Mouse (Mus musculus) retina, adult 2 months (tissue): ENCODE results near the gene Cacna2d1.

Source experiments
- DNase-seq: peaks from one replicate; pipeline ENCODE4 v3.0.0-alpha.2; 2012; ENCODE audit warnings: low read depth, low spot score

The Cacna2d1 gene

DNA sequence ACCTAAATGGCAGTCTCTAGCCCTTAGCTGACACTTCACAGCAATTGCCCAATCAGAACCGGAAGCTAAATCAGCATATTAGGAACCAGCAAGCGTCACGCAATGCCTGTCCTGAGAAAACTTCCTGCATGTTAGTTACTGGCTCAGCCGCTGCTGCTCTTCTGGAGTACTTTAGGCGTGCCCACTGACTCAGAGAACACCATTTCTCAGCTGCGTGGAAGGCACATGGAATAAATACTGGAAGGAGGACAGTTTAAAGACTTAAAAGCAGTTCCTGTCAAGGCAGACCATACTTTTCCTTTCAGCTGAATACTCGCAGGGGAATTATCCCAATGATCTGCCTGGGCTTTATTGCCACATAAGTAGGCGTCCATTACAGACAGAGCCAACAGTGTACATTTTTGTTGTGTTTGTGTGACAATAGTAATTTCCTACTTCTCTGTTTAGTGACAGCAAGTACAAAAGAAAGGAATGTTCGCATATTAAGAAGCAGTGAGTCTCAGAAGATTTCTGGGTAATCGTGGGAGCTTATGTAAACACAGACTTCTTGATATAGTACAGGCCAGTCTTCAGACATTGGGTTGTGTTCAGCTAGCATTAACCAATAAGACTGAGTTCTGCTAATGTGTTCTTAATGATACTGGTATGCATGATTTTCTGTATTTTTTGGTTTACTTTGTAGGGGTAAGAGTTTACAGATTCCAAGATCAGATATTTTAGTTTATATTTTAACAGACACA, 113.1 kb downstream of the Cacna2d1 start:
- no peak for DNase-seq

DNA sequence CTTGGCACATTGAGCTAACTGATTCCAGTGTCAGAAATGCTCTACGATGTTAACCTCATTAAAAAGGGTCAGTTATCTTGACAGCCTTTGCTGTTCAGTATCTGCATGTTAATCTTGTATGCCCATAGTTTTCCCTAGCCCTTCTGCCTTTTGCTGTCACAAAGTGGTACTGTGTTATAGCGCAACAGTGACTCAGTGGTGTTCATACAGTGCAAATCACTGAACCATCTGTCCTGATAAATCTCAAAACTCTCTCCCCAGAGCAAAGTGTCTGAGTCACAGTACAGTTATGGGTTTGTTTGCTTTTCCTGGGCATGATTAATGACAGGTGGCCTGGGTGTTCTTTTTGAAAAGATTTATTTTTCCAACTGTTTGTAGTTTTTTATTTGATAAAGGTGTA, 122.3 kb downstream of the Cacna2d1 start:
- no peak for DNase-seq

DNA sequence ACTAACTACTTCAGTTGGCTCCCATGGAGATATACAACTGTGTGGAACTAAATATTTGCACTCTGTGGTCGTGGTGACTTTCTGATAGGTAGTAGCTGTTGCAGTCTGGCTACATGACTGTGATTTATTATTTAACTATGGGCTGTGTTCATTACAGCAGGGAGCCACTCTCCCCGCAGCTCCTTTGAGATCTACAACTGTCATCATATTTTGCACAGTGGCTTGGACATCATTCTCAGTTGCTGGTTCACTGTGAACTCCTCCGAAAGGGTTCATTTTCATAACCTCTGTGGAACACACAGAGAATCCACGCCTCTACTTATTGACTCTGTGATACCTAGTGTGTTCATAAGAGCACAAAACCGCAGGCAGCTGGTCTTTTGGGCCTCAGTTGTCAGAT, 128.3 kb downstream of the Cacna2d1 start:
- no peak for DNase-seq

DNA sequence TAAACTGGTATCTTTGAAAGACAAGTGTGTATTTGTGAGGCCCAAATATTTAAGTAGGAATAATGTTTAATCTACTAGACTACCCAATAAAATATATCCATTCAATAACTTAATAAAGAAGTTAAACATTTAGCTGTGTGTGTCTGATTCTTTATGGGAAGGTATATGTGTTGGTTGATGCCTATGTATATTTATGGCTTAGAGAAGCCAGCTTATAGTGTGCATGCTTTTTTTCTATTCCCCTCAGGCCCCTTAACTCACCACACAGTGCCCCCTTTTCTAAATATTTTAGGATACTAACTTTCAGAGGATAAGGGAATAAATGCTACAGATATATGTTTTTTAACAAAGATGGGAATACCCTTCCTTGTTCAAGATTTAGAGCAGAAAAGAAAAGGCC, 128.8 kb downstream of the Cacna2d1 start:
- DNase-seq: no peak

DNA sequence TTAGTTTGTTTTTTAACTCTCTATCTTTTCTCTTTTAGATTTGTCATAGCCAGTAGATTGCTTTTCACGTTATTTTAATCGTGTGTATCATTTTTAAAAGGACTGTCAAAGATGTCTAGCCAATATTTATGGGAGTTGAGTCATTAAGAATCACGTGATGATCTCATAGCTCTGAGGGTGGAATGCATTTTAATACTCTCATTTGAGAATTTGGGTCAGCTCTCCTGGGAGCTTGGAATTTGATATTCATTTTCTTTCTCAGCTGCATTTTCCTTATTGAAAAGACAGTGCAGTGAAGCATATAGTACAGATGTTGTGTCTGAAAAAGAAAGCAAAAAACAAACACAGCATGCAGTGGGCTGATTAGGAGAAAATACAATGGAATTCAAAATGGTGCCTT, 129.5 kb downstream of the Cacna2d1 start:
- DNase-seq: no peak

DNA sequence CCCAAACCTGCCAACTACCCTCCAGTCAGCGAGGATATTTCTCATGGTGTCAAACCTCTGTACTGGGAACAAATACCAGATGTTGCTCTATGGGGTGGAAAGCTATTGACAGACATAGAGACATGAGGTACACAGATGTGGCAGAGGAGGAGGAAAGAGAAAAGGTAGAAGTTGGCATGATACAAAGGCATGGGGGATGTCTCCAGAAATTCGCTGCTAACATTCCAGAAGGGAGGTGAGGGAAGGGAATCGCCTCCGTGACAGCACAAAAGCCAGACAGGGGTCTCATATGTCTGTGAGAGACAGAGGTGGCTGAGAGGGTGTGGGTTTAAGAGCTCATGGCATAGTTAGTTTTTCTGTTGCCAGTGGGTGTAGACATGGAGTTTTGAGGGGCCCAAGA, 131.3 kb downstream of the Cacna2d1 start:
- no peak for DNase-seq

DNA sequence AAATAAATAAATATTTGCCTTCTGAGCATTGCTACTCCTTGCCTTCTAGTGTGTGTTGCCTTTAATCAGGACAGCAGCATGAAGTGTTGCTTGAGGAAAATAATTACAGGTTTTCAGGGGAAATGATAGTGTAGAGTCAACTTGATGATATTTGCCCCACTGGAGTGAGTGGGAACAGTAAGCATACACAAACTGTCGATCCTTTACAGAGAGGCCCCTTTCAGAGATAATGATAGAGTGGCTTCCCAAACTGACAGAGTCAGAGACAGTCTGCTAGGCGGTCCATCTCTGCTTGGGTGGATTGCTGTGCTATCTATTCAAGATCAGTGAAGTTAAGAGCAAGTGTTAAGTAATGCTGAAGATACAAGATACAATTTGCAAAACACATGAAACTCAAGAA, 147.8 kb downstream of the Cacna2d1 start:
- no peak for DNase-seq

DNA sequence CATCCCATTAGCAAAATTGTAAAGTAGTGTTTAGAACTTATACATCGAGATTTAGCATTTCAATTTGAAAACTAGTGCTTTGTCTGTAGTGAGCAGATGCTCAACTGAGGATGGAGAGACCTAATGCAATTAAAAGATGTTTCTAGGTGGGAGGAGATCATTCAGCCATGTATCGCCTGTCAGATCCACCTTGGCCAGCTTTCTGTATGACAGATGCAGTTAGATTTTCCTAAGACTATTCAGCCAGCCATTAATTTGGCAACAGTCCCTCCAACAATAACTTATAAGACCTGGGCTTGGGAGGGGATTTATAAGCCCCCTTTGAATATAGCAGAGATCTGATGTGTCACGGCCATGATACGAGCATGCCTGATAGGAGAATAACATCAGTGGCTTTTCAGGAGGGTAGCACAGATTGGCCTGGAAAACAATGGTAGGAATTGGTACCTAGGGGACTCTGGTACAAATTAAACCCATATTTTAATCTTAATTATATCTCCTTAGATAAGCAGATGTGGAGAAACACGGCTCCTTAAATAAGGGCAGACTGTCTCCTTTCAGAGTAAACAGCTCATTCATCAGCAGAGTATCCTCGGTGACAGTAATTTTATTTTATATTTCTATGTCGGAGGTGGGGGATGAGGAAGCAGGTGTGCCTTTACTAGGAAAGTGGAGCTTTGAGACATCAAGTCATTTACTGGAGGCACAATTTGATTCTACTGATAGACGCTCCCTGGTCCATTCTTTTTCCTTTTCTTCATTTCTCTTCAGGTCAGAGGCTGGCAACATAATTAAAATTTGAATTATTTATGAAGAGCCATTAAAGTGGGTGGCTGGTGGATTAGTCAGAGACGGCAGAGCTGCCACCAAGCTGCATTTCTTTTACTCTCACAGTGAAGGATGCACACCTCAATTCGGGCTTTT, 152.8 kb downstream of the Cacna2d1 start:
- DNase-seq: no peak

DNA sequence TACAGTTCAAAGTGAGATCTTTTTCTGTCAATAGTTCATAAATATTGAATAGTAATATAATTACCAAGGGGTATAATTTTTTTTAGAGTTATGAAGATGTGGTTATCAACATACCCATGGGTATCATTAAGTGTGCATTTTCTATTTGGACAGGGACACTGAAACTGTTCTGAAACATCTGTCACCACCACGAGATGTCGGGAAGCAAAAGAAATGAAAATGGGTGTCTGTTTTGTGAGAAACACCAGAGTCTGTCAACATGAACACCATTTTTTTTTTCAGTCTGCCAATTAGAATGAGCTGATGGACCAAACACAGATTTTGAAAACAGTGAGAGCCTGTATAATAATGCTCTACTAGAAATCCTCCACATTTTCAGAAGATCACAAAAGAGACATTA, 153.5 kb downstream of the Cacna2d1 start:
- no peak for DNase-seq

DNA sequence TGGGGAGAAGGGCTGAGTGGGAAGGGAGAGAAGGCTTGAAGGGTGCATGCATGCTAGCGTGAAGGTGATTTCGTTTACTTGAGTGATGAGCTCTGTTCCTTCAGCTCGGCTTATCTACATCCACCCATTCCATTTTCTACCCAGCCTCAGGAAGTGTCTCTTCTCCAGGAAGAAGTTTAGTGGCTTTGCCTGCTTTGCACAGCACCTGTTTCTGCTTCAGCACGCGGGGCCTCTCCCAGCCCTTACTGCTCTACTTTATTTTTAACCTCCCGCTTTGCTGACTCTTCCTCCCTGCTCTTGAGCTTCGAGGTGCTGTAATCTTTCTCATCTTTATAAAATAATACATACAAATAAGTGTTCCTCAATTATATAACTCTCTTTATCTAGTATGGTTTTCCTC, 158.0 kb downstream of the Cacna2d1 start:
- DNase-seq: no peak

DNA sequence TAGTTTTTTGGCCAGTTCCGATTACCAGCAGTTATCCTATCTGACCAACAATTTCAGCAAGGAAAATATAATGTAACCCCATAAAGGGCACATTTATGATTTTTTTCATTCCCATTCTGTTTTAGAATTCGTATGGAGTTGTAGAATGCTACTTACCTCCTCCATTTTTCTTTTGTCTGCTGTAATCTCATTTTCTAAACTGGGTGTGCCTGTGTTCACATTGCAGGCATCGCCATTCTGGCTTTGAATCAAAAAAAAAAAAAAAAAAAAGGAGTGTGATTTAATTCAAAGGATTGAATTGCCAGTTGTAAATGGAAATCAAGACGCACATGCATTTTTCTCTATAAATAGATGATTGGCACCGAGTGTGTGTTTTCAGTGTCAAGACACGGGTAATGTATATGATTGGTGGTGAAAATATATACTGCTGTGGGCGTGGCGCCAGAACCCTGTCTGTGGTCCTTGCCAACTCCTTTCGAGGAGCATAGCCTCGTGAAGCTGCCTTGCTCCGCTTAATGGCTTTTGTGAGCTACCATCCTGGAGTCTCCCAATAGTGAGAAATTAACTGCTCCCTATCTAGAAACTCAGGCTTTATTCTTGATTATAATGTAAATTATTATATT, 158.7 kb downstream of the Cacna2d1 start:
- DNase-seq: no peak

DNA sequence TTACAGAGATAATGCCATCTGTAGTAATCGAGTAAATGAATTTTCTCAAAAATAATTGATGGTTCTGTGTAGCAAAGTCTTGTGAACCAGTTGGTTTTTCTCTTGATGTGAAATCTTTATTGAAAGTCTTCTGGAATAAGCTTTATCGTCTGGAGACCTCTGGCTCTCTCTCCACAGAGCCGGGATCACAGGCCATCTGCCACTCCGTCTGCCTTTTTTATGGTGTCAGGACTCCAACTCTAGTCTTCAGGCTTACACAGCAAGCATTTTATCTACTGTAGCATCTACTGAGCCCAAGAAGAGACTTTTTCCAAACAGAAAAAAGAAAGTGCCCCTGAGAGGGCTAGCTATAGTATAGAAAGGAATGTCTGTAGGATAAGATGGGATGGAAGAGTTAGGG, 160.9 kb downstream of the Cacna2d1 start:
- DNase-seq: no peak

DNA sequence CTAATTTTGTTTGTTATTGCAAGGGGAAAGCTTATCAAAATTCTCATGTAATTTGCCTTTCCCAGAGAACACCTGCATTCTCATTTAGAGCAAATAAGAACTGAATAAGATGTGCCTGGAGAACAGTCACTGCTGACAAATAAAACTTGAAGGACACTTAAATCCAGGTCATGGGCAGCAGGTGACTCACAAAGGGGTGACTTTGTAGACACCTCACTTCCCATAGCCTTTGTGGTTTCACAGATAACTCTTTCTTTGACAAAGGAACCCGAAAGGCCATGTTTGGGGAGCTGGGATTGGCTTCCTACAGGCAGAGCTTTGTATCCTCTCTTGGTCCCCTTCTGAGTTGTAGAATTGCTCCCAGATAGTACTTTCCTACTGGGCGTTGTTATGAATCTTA, 164.3 kb downstream of the Cacna2d1 start:
- no peak for DNase-seq

DNA sequence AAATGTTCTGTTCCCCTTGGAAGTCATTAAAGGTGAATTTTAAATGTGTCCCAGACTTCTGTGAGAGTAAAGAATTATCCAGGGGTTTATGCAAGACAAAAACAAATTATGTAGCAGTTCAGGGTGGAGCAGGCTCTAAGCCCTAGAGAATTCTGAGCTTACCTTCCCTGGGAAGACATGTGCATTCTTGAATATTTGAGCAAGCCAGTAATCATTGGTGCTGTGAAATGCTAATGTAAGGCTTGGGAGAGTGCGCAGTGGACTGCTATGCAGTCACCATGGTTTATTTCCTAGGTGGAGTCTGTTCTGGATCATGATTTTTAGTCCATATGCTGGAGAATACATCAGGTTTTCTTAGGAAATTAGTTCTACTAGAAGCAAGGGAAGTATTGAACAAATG, 167.3 kb downstream of the Cacna2d1 start:
- DNase-seq: no peak

DNA sequence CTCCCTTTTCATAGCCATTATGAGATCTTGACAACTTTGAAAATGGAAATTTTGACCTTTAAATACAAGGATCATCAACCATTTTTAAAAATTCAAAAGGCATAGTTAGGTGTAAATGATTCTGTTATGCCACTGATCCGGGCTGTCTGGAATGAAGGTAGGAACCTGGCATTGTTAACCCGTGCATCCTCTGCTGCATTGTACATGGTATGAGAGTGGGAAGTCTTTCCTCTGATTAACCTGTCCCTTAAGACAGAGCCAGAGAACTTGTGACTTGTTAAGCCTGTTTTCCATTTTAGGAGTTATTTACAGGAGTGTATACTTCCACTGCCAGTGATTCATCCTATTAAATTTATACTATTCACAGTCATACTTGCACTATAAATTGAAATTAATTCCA, 171.2 kb downstream of the Cacna2d1 start:
- no peak for DNase-seq

DNA sequence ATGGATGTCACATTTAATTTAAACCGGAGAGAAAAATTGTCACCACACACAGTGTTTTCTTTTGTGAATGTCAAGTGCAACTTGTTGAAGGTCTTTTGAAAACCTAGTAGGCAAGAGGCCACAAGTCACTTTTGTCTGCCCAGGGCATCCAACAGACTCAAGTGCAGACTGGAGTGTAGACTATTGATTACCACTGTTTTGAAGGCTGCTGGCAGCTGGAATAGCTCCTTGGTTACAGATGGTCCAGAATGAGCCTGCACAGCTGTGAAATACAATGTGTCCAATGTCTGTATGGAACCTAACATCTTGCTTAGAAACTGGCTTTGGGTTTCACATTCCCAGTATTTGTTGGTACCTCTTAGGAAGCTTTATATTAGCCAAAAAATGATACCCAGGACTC, 176.2 kb downstream of the Cacna2d1 start:
- DNase-seq: no peak

DNA sequence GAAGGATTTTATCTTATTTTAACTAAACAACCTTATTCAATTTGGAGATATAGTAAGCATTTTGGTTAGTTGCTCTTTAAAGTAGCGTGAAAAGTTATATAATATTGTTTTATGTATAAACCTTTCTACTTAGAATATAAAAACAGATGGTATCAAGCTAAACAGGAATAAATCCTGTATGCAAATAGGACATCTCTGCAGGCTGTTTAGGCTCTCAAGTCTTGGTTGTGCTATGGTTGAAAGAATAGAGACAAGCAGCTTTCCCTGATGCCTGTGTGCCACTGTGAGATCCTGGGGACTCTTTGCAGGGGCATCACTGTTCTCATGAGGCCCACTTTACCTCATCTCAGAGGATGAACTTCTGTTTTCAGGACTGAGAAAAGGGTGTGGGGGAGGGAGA, 179.4 kb downstream of the Cacna2d1 start:
- no peak for DNase-seq

DNA sequence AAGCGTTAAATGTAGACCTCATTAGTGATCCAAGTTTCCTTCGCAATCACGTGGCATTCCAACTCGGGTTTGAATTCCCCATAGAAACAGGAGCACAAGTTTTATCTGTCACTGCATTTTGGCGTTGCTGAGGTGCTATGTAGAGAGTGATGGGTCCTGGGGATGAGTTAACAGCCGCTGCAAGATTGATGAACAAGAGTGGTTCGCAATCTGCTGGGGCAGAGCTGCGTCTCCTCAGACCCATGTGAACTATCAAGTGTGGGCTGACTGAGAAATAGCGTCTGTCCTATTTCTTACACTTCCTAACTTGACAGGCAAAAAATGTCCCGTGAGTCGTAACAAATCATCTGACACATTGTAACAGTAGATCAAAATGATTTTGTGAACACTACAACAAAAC, 186.8 kb downstream of the Cacna2d1 start:
- DNase-seq: no peak

DNA sequence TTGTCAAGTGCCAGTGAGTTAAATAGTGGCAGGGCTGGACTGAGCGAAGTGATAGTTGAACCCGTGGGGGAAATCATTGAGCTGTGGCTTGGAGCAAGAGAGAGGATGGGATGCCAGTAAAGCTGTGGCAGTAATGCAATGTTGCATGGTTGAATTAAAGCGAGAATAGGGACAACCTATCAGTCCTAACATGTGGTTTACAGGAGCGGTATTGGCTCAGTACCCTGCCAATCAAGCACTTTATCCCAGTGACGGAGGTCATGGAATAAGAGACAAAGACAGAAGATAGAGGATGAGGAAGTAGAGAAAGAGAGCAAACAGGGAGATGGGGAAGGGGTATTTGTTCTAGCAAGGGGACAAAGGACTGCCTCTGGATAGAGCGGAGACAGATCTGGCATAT, 187.6 kb downstream of the Cacna2d1 start:
- DNase-seq: no peak

DNA sequence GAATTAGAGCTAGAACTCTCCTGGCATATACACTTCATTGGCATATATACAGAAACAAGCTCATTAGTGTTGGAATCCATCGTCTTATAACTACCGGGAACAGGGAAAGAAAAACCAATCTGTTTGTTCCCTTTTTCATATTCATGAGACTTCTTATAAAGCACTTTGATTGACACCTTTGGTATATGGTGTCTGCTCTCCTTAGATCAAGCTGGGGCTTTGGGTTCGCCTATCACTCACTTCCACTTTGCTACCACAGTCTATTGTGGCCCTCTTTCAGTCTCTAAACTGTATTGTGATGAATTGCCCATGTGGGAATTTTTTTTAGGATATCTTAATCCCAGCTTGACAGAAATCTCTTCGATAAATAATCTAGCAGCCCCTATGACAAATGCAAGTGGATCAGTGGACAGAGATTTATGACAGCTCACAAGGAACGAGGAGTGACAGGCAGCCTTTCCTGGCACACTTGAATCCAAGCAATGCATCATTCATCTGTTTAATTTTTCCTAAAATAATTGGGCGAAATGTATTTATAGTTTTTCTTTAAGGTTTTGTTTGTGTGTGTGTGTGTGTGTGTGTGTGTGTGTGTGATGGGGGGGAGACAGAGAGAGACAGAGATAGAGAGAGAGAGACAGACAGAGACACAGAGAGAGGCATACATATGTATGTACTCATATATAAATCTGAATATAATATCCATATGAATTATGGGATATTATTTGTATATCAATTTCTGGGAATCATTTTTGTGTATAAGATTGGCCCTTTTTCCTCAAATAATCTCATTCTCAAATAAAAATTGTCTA, 200.0 kb downstream of the Cacna2d1 start:
- no peak for DNase-seq

DNA sequence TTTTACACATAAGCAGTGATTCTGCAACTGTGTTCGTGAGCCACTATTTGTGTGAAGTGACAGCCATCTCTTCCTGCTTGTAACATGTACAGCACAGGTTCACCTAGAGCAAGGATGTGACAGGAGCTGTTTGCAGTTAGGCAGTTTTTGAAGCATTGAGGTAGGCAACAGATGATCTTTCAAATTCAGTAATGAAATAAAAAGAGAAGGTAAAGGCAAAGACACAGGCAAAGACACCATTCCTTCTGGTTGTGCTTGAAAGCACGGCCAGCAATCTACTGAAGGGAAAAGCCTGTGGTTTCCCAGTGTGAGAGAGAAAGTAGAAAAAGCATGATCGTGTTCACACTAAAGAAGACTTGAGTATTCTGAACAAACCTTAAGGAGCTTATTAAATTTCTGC, 201.5 kb downstream of the Cacna2d1 start:
- DNase-seq: no peak

DNA sequence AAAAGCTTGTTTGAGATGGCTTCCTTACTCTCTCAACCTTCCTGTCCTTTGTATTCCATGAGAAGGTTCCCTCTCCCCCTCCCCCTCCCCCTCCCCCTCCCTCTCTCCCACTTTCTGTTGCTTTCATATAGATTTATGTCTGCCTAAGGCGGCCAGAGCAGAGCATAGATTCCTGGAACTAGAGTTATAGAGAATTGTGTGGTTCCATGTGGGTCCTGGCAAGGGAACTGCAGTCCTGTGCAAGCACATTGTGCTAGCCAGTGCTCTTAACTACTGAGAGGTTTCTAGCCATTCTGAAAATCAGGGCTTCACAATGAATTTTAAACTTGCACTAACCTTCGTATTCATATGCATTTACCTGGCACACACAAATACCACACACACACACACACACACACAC, 202.3 kb downstream of the Cacna2d1 start:
- no peak for DNase-seq
